Mouse (Mus musculus): ENCODE data around the gene Ccdc33. TPM values are rescaled to one million over a fixed set of nuclear protein-coding genes. Genes with fewer than 3 reads are reported as not detected.

Ccdc33 gene
- total RNA-seq, 1 experiment, result 0.13 TPM

DNA sequence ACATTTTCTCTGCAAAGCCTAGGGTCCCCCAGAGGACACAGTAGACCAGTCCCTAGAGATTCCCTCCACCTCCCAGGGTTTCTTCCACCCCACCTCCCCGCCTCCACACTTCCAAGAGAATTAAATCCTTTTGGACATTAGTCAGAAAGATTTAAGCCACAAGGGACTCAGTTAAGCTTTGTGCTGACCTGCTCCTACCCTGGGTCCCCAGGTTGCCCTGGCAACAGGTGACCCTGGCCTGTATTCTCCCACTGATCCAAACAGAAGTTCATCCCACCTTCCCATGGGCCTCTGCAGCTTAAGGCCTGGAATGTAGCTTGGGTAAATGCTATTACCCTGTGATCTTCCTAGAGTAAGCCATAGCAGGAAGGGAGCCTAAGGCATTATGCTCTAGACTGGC, 26.0 kb upstream of the Ccdc33 start:
- no peak overlapping the region for H3K4me3 ChIP-seq (ENCODE audit: insufficient read depth in 1 of 2, low read depth in 1 of 2, low read length in 2 of 2, poor library complexity in 1 of 2, severe bottlenecking in 1 of 2)
- DNase-seq (ENCODE audit: low read depth, low spot score), result no peak
- no peak overlapping the region for H3K27ac ChIP-seq (ENCODE audit: insufficient read depth, low read depth, low read length, poor library complexity, severe bottlenecking)

DNA sequence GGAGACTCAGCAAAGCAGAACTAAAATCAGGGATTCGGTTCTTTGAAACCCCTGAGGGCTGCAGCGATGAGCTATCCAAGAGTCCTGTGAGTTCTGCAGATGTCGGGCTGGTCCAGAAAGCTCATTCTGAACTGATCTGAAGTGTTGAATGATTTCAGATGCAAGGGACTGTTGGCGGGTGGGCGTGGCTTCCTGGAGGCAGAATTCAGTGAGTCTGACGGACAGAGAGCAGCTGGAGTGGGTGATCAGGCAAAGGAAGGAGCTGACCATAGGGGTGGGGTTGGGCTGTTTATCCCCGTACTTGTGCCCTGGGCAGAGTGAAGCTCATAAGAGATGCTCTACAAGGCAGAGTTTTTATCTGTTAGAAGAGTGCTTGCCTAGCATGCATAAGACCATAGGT, 24.8 kb upstream of the Ccdc33 start:
- no peak for DNase-seq (ENCODE audit: low read depth, low spot score)
- no peak overlapping the region for H3K9ac ChIP-seq (ENCODE audit: insufficient read depth, low read depth, low read length, poor library complexity, severe bottlenecking)
- in situ Hi-C loops (cut with MboI; ENCODE audit: low sequenced_read_pairs in 2 of 2, unreplicated experiment in 2 of 2), result no loop called here
- H3K9me3 ChIP-seq (ENCODE audit: control insufficient read depth, insufficient read depth, low read depth, low read length), result no peaks in the 10 kb centered on the region
- no peak overlapping the region for H3K27ac ChIP-seq (ENCODE audit: insufficient read depth, low read depth, low read length, poor library complexity, severe bottlenecking)
- H3K4me1 ChIP-seq (ENCODE audit: control insufficient read depth in 2 of 2, insufficient read depth in 2 of 2, low read length in 2 of 2, poor library complexity in 1 of 2), result peaks cover 0 to 4% of the 10 kb centered on the region in 2 experiments; a peak in 1 of 4 replicates
- H3K4me3 ChIP-seq (ENCODE audit: insufficient read depth in 1 of 2, low read depth in 1 of 2, low read length in 2 of 2, poor library complexity in 1 of 2, severe bottlenecking in 1 of 2), result no peak overlapping the region
- TF ChIP-seq ZNF384 (IDR thresholded peaks at IDR 0.05; ENCODE audit: low read depth, low read length) (no peak), HCFC1 (IDR thresholded peaks at IDR 0.05; ENCODE audit: borderline replicate concordance, insufficient read depth, low read length) (no peak), MAFK (IDR thresholded peaks at IDR 0.05; ENCODE audit: insufficient read depth, low read depth, low read length) (no peak), CHD2 (IDR thresholded peaks at IDR 0.05; ENCODE audit: low read depth, low read length) (no peak), ZC3H11A (IDR thresholded peaks at IDR 0.05; ENCODE audit: borderline replicate concordance, low read depth, low read length) (no peak)
- H3K36me3 ChIP-seq (ENCODE audit: control insufficient read depth, insufficient read depth, low read length, poor library complexity, severe bottlenecking), result no peaks in the 10 kb centered on the region

More for the DNA sequence above, 26.0 kb upstream of the Ccdc33 start:
- in situ Hi-C loops (cut with MboI; ENCODE audit: low sequenced_read_pairs in 2 of 2, unreplicated experiment in 2 of 2), result no loop called here
- Histone ChIP-seq H3K4me1 (ENCODE audit: control insufficient read depth in 2 of 2, insufficient read depth in 2 of 2, low read length in 2 of 2, poor library complexity in 1 of 2) (peaks cover 0 to 4% of the 10 kb centered on the region in 2 experiments; a peak in 1 of 4 replicates), H3K9ac (ENCODE audit: insufficient read depth, low read depth, low read length, poor library complexity, severe bottlenecking) (no peak overlapping the region), H3K36me3 (ENCODE audit: control insufficient read depth, insufficient read depth, low read length, poor library complexity, severe bottlenecking) (no peaks in the 10 kb centered on the region), H3K9me3 (ENCODE audit: control insufficient read depth, insufficient read depth, low read depth, low read length) (no peaks in the 10 kb centered on the region)
- TF ChIP-seq CHD2 (IDR thresholded peaks at IDR 0.05; ENCODE audit: low read depth, low read length) (no peak), MAFK (IDR thresholded peaks at IDR 0.05; ENCODE audit: insufficient read depth, low read depth, low read length) (no peak), ZNF384 (IDR thresholded peaks at IDR 0.05; ENCODE audit: low read depth, low read length) (no peak), ZC3H11A (IDR thresholded peaks at IDR 0.05; ENCODE audit: borderline replicate concordance, low read depth, low read length) (no peak), HCFC1 (IDR thresholded peaks at IDR 0.05; ENCODE audit: borderline replicate concordance, insufficient read depth, low read length) (no peak)

DNA sequence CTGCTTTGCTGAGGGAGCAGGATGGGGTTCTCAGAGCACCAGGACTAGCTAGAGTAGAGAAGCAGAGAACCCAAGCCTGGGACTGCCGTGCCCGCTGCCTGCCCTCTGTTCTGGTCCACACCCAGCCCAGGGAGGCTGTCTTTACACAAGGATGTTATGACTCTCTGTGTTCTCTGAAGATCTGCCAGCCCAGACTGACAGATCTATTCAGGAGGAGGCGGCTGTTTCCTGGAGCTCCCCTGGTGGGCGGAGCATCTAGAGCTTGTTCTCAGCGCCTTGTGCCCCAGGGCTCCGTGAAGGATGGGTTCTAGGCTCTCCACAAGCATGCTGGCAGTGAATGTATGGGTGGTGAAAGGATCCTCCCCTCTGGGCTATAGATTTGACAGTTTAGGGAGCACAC, 21.3 kb upstream of the Ccdc33 start:
- H3K4me3 ChIP-seq (ENCODE audit: insufficient read depth in 1 of 2, low read depth in 1 of 2, low read length in 2 of 2, poor library complexity in 1 of 2, severe bottlenecking in 1 of 2), result no peak overlapping the region
- TF ChIP-seq ZNF384 (IDR thresholded peaks at IDR 0.05; ENCODE audit: low read depth, low read length) (no peak), HCFC1 (IDR thresholded peaks at IDR 0.05; ENCODE audit: borderline replicate concordance, insufficient read depth, low read length) (no peak), MAFK (IDR thresholded peaks at IDR 0.05; ENCODE audit: insufficient read depth, low read depth, low read length) (no peak), ZC3H11A (IDR thresholded peaks at IDR 0.05; ENCODE audit: borderline replicate concordance, low read depth, low read length) (no peak), CHD2 (IDR thresholded peaks at IDR 0.05; ENCODE audit: low read depth, low read length) (no peak)
- H3K4me1 ChIP-seq (ENCODE audit: control insufficient read depth in 2 of 2, insufficient read depth in 2 of 2, low read length in 2 of 2, poor library complexity in 1 of 2), result peaks cover 2 to 10% of the 10 kb centered on the region in 2 experiments; a peak in 2 of 4 replicates
- no peaks in the 10 kb centered on the region for H3K9me3 ChIP-seq (ENCODE audit: control insufficient read depth, insufficient read depth, low read depth, low read length)
- H3K9ac ChIP-seq (ENCODE audit: insufficient read depth, low read depth, low read length, poor library complexity, severe bottlenecking), result no peak overlapping the region
- no peak for DNase-seq (ENCODE audit: low read depth, low spot score)
- in situ Hi-C loops (cut with MboI; ENCODE audit: low sequenced_read_pairs in 2 of 2, unreplicated experiment in 2 of 2), result no loop called here
- H3K27ac ChIP-seq (ENCODE audit: insufficient read depth, low read depth, low read length, poor library complexity, severe bottlenecking), result no peak overlapping the region
- no peaks in the 10 kb centered on the region for H3K36me3 ChIP-seq (ENCODE audit: control insufficient read depth, insufficient read depth, low read length, poor library complexity, severe bottlenecking)

DNA sequence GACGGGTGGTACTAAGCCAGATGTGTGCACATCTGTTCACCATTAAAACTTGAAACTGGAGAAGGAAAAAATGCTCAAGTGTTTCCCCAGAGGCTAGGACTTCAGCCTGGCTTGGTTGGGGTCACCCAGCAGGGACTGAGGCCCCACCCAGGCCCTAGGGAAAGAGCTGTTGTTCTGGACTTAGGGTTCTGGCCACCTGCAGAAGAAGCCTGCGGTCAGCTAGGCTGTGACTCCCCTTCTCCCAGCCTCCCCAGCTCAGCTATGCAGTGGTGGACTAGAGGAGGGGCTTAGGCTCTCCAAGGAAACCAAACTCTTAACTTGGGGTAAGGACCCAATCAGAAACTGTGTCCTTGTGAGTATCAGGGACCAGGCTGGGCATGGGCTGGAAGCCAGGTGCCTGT, 17.3 kb upstream of the Ccdc33 start:
- peaks cover 2 to 16% of the 10 kb centered on the region in 2 experiments; a peak in 2 of 4 replicates for H3K4me1 ChIP-seq (ENCODE audit: control insufficient read depth in 2 of 2, insufficient read depth in 2 of 2, low read length in 2 of 2, poor library complexity in 1 of 2)
- no peak for DNase-seq (ENCODE audit: low read depth, low spot score)
- no peaks in the 10 kb centered on the region for H3K36me3 ChIP-seq (ENCODE audit: control insufficient read depth, insufficient read depth, low read length, poor library complexity, severe bottlenecking)
- no peaks in the 10 kb centered on the region for H3K9me3 ChIP-seq (ENCODE audit: control insufficient read depth, insufficient read depth, low read depth, low read length)
- in situ Hi-C loops (cut with MboI; ENCODE audit: low sequenced_read_pairs in 2 of 2, unreplicated experiment in 2 of 2), result no loop called here
- H3K9ac ChIP-seq (ENCODE audit: insufficient read depth, low read depth, low read length, poor library complexity, severe bottlenecking), result no peak overlapping the region
- TF ChIP-seq MAFK (IDR thresholded peaks at IDR 0.05; ENCODE audit: insufficient read depth, low read depth, low read length) (no peak), HCFC1 (IDR thresholded peaks at IDR 0.05; ENCODE audit: borderline replicate concordance, insufficient read depth, low read length) (no peak), ZC3H11A (IDR thresholded peaks at IDR 0.05; ENCODE audit: borderline replicate concordance, low read depth, low read length) (no peak), CHD2 (IDR thresholded peaks at IDR 0.05; ENCODE audit: low read depth, low read length) (no peak)
- no peak overlapping the region for H3K27ac ChIP-seq (ENCODE audit: insufficient read depth, low read depth, low read length, poor library complexity, severe bottlenecking)
- H3K4me3 ChIP-seq (ENCODE audit: insufficient read depth in 1 of 2, low read depth in 1 of 2, low read length in 2 of 2, poor library complexity in 1 of 2, severe bottlenecking in 1 of 2), result no peak overlapping the region

DNA sequence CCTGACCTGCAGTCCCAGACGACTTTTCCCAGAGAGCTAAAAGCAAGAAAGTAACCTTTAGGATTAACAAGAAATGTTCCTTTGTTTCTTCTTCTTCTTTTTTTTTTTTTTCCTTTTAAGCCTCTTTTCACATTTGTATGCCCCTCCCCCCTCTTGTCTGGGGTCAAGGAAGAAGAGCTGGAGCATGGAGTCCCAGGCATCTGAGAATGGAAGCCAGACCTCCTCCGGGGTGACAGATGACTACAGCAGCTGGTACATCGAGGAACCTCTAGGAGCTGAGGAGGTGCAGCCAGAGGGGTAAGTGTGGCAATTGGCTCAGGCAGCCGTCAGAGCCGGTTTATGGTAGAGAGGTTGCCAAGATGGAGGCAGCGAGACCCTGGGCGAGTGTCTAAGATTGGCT, 16.3 kb upstream of the Ccdc33 start:
- TF ChIP-seq HCFC1 (IDR thresholded peaks at IDR 0.05; ENCODE audit: borderline replicate concordance, insufficient read depth, low read length), result no peak
- no peaks in the 10 kb centered on the region for H3K36me3 ChIP-seq (ENCODE audit: control insufficient read depth, insufficient read depth, low read length, poor library complexity, severe bottlenecking)
- H3K4me1 ChIP-seq (ENCODE audit: control insufficient read depth in 2 of 2, insufficient read depth in 2 of 2, low read length in 2 of 2, poor library complexity in 1 of 2), result peaks cover 2 to 14% of the 10 kb centered on the region in 2 experiments; a peak in 2 of 4 replicates
- no peak overlapping the region for H3K4me3 ChIP-seq (ENCODE audit: insufficient read depth in 1 of 2, low read depth in 1 of 2, low read length in 2 of 2, poor library complexity in 1 of 2, severe bottlenecking in 1 of 2)
- no peaks in the 10 kb centered on the region for H3K9me3 ChIP-seq (ENCODE audit: control insufficient read depth, insufficient read depth, low read depth, low read length)
- no peak overlapping the region for H3K9ac ChIP-seq (ENCODE audit: insufficient read depth, low read depth, low read length, poor library complexity, severe bottlenecking)
- in situ Hi-C loops (cut with MboI; ENCODE audit: low sequenced_read_pairs in 2 of 2, unreplicated experiment in 2 of 2), result no loop called here
- DNase-seq (ENCODE audit: low read depth, low spot score), result no peak
- H3K27ac ChIP-seq (ENCODE audit: insufficient read depth, low read depth, low read length, poor library complexity, severe bottlenecking), result no peak overlapping the region
